Mouse (Mus musculus): ENCODE data around the gene Usp18. TPM values are rescaled to one million over a fixed set of nuclear protein-coding genes. Genes with fewer than 3 reads are reported as not detected.

The Usp18 gene
- total RNA-seq, 2 experiments from 2014 or later, result 0.82 to 1.2 TPM

DNA sequence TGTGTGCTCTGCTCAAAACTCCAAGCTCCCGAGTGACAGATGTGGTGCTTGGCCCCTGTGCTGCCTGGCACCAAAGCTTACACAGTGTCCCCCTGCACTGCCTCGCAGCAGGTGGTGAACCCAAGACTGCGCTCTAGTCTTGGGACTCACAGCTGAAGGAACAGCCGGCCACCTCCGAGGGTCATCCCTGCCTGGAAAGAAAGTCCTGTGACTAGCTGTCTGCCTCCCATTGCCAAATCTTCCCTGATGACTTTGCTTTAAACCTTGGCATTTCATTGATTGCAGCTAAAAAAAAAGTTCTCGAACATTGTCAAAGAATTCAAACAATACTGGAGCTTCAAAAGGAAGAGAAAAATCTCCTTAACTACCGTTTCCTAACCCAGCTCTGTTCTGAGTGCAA lies 53.6 kb downstream of the Usp18 start:
- no peak for DNase-seq
- intact Hi-C loops (cut with DNase I), result no loop called here

DNA sequence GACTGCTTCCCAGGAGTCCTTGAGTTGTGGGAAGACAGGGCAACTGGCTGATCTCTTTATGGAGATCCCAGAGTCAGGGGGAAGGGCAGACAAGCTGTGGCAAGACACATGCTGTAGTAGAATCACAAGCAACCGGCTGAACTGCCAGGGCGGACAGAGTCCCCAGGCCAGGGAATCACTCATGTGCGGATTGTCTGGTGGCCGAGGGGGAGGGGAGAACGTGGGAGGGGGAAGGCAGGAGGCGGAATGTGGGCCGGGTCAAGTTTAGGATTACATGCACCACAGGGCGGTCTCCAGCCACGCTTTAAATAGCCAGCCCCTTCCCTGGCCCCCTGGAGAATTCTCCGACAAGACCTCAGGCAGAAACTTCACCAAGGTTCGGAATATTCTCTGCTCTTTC lies 54.2 kb downstream of the Usp18 start, which contains the start of gene Slc6a13:
TSS of gene Slc6a13 (plus strand) at position 274 of the 400 bp plus-strand sequence.
- intact Hi-C loops (cut with DNase I), result no loop called here
- DNase-seq, result peak; percentile 52 to 61

DNA sequence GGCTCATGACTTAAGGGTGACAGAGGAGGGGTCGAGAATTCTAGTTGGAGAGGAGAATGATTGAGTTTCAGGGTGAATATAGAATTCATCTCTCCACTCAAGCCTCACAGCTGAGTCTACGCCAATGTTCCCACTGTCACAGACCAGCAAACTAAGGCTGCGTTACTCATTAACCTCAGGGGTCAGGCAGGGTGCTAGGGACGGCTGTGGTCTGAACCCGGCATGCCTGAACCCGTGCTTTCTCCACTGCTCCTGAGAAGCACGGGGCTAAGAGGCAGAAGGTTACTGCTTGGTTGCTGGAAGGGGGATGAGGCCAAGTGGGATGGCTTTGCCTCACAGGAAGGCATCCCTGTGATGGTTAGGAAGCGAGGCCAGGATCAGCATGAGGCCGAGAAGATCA lies 54.8 kb downstream of the Usp18 start:
- intact Hi-C loops (cut with DNase I), result no loop called here
- DNase-seq, result no peak

DNA sequence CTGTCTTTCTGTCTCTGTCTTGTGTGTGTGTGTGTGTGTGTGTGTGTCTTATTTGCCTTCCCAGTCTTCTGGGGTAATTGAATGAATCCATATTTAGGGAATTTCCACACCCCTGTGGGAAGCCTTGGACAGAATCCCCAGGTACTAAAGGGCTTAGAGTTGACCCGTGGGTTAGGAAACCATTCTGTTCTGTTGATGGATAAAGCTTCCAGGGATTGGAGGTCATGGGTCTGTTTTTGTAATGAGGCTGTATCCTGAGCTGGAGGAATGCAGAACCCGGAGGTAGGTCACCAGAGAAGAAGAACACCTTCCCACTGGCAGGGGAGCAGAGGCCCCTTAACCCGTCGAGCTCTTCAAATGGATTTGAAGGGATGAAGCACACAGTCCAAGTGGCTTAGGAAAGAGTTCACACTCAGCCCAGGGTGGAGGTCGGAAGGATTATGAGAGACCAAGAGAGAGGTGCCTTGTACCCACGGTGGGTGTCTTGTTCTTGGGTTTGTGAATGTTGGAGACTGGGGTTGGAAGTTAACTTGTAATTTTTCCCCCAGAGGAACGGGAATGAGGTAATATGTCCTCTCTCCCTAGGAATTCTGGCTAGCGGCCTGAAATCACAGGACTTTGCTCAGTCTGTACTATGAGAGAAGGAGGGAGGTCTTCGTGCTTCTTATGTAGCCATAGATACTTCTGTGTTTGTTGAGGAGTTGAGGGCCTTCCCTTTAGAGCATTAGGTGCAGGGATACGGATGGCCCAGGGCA lies 57.9 kb downstream of the Usp18 start:
- DNase-seq, result peak; percentile 13 to 27

DNA sequence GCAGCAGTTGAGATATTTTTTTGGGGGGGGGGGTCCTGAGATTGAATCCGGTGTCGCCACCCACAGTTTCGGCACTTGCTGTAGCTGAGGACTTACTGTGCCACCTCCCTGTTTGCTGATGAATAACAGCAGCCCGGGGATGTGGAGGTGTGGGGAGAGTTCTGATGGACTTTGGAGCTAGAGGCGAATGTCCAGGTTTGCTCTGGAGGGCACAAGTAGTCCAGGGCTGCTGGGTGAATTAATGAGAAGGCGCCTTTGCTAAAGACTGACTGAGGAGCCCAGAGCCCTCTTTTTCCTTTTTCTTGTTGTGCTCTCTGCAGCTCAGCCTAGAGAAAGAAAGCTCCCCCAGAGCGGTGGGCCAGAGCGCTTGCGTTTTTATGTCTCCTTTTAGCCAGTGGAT lies 58.9 kb downstream of the Usp18 start:
- DNase-seq, result no peak
- intact Hi-C loops (cut with DNase I), result no loop called here

More for the DNA sequence above, 57.9 kb downstream of the Usp18 start:
- intact Hi-C loops (cut with DNase I), result no loop called here

DNA sequence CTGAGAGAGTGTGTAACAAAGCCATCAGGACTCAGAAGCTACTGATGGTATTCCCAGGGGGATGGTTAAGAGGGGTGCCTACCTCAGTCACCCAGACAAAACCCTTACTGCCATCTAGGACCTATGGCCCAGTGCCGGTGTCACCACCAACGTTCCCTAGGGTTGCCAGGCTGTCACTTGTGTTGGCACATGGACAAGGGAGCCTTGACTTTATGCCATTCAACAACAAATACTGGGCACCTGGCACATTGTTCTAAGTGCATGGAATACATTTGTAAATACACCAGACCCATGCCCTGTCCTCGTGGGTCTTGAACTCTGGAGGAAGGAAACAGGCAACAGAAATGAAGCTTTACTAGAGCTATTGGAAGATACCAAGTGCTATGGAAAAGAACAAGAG lies 59.9 kb downstream of the Usp18 start:
- DNase-seq, result no peak
- intact Hi-C loops (cut with DNase I), result no loop called here

DNA sequence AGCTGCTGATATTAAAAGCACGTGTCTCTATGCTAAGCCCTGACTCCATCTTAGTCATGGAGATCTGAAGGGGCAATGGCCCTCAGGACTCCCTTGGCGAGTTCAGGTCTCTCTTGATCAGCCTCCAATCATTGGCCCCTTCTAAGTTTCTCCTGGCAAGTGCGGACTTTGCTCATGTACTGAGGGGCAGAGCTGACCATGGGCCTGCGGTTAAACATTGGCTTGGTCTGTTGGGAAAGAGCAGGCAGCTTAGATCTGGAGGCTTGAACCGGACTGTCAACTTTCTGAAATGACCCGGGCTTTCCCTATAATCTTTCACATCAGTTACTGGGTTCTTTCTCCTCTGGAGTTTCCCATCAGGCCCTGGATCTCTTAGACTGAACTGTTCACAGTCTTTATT lies 65.3 kb downstream of the Usp18 start:
- intact Hi-C loops (cut with DNase I), result no loop called here

DNA sequence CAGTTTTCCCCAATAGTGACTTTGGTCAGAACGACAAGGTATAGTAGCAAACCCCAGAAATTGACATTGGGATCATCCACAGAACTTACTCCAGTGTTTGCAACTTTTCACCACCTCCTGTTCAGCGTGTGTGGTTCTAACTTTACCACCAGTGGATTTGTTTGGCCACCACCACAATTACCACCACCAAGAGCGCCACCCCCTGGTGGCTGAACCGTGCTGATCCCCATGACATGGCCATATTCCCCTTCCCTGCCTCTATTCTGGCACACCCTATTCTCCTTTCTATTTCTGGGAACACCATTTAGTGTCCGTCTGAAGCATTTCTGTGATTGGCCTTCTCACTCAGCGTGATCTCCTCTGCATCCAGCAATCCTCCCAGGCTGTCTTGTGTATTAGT lies 73.4 kb downstream of the Usp18 start:
- no peak for DNase-seq
- intact Hi-C loops (cut with DNase I), result no loop called here

More for the DNA sequence above, 65.3 kb downstream of the Usp18 start:
- no peak for DNase-seq

Other genes starting within 250 kb of the Usp18 start
- 100 to 1,000 TPM; 137 to 148 TPM for gene Mical3, start 114.9 kb upstream of the Usp18 start, total RNA-seq (2021)
- gene Pex26, start 62.2 kb upstream of the Usp18 start, total RNA-seq (2021), result 10 to 100 TPM in 1 of 2 experiments, 1 to 10 TPM in 1; 7.3 to 11.2 TPM
- gene Tuba8, start 35.2 kb upstream of the Usp18 start, total RNA-seq (2021), result 10 to 100 TPM; 78.2 to 86.1 TPM
- gene Slc6a13, start 54.3 kb downstream of the Usp18 start, total RNA-seq (2021), result 1 to 10 TPM; 1.2 to 2.0 TPM
- not detected for gene Slc6a12, start 97.2 kb downstream of the Usp18 start, total RNA-seq (2021)
- gene Iqsec3, start 227.8 kb downstream of the Usp18 start, total RNA-seq (2021), result under 1 TPM; 0.64 to 0.72 TPM